Mouse (Mus musculus) thymus, adult 2 months (tissue): Measurements from ENCODE around the gene Atp1a2.

Source experiments
- CTCF ChIP-seq: fragments of 200-500 bp; IDR thresholded peaks from 2 replicates; pipeline ENCODE4 v1.5.1; 2012; ENCODE audit warnings: mild to moderate bottlenecking, control low read depth, low read length, moderate library complexity, borderline replicate concordance; ENCODE audit not compliant: control insufficient read depth, poor library complexity, insufficient read depth; ENCODE audit errors: extremely low read depth
- POLR2A ChIP-seq: fragments of 200-500 bp; IDR thresholded peaks from 2 replicates; pipeline ENCODE4 v1.6.1; 2012; ENCODE audit warnings: mild to moderate bottlenecking, low read length, control low read depth, moderate library complexity; ENCODE audit not compliant: control insufficient read depth, poor library complexity, insufficient read depth; ENCODE audit errors: extremely low read depth

DNA sequence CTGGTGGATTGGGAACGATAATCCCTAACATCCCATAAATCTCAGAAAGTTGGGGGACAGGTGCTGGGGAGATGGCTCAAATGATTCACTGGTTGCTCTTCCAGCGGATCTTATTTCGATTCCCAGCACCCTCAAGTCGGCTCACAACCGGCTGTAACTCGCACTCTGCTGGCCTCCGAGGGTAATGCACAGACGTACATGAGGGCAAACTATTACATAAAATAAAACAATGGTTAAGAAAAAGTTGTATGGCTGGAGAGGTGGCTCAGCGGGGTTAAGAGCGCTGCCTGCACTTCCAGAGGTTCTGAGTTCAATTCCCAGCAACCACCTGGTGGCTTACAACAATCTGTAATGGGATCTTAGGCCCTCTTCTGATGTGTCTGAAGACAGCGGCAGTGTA, 28.8 kb upstream of the Atp1a2 start:
- TF ChIP-seq CTCF (no peak), POLR2A (no peak)
